Mouse (Mus musculus) cerebellum, postnatal 14 days (tissue): ENCODE measurements around the gene Fto.

ENCODE experiments used
- DNase-seq, 2 experiments: peaks; one replicate each; pipeline ENCODE4 v3.0.0; 2021; ENCODE audit warnings: mixed read lengths in 2 of 2

Fto gene

GRCm38 (mm10) chr8:91625686-91626558, 312.6 kb downstream of the Fto start:
- peak in 1 of 2 experiments; percentile 30 for DNase-seq

GRCm38 (mm10) chr8:91629594-91629993, 316.3 kb downstream of the Fto start:
- no peak for DNase-seq

- DNase-seq: no peak
Observed at GRCm38 (mm10) chr8:91630320-91631033, 317.2 kb downstream of the Fto start.

- DNase-seq: peak in 1 of 2 experiments; percentile 48
Observed at GRCm38 (mm10) chr8:91632411-91632810, 319.1 kb downstream of the Fto start.

GRCm38 (mm10) chr8:91635406-91635805, 322.1 kb downstream of the Fto start:
- no peak for DNase-seq

GRCm38 (mm10) chr8:91636887-91637286, 323.6 kb downstream of the Fto start:
- no peak for DNase-seq

GRCm38 (mm10) chr8:91637684-91638083, 324.4 kb downstream of the Fto start:
- DNase-seq: no peak

GRCm38 (mm10) chr8:91638256-91638655, 324.9 kb downstream of the Fto start:
- DNase-seq: no peak

GRCm38 (mm10) chr8:91640471-91640870, 327.1 kb downstream of the Fto start:
- DNase-seq: peak in 1 of 2 experiments; percentile 29

- DNase-seq: no peak
Observed at GRCm38 (mm10) chr8:91645484-91645883, 332.2 kb downstream of the Fto start.

GRCm38 (mm10) chr8:91647959-91648358, 334.6 kb downstream of the Fto start:
- no peak for DNase-seq

- no peak for DNase-seq
Observed at GRCm38 (mm10) chr8:91648776-91649175, 335.5 kb downstream of the Fto start.

- no peak for DNase-seq
Observed at GRCm38 (mm10) chr8:91653561-91653960, 340.2 kb downstream of the Fto start.

GRCm38 (mm10) chr8:91657381-91657780, 344.1 kb downstream of the Fto start:
- DNase-seq: no peak

- DNase-seq: no peak
Observed at GRCm38 (mm10) chr8:91660879-91661278, 347.6 kb downstream of the Fto start.

GRCm38 (mm10) chr8:91669461-91670071, 356.2 kb downstream of the Fto start:
- DNase-seq: no peak

GRCm38 (mm10) chr8:91676928-91677327, 363.6 kb downstream of the Fto start:
- peak; percentile 56 to 73 for DNase-seq

GRCm38 (mm10) chr8:91679451-91679850, 366.1 kb downstream of the Fto start:
- no peak for DNase-seq

GRCm38 (mm10) chr8:91680125-91680524, 366.8 kb downstream of the Fto start:
- DNase-seq: no peak

GRCm38 (mm10) chr8:91684596-91685317, 371.4 kb downstream of the Fto start:
- DNase-seq: peak; percentile 61 to 68

- peak in 1 of 2 experiments; percentile 26 for DNase-seq
Observed at GRCm38 (mm10) chr8:91685408-91685807, 372.1 kb downstream of the Fto start.

GRCm38 (mm10) chr8:91692056-91692721, 378.9 kb downstream of the Fto start:
- DNase-seq: no peak
